Mouse (Mus musculus): ENCODE data around the gene Ablim1. TPM values are rescaled to one million over a fixed set of nuclear protein-coding genes. Genes with fewer than 3 reads are reported as not detected.

Gene Ablim1
- 636 TPM for total RNA-seq (2023)

GRCm38 (mm10) chr19:57314346-57315012 is at the start of gene Ablim1:
Gene Ablim1, minus strand, starts transcription at chr19:57314919.

GRCm38 (mm10) chr19:57360341-57361130 is 45.8 kb upstream of the Ablim1 start, which contains the start of gene Fam160b1:
Gene Fam160b1, plus strand, starts transcription at chr19:57360680.

DNA sequence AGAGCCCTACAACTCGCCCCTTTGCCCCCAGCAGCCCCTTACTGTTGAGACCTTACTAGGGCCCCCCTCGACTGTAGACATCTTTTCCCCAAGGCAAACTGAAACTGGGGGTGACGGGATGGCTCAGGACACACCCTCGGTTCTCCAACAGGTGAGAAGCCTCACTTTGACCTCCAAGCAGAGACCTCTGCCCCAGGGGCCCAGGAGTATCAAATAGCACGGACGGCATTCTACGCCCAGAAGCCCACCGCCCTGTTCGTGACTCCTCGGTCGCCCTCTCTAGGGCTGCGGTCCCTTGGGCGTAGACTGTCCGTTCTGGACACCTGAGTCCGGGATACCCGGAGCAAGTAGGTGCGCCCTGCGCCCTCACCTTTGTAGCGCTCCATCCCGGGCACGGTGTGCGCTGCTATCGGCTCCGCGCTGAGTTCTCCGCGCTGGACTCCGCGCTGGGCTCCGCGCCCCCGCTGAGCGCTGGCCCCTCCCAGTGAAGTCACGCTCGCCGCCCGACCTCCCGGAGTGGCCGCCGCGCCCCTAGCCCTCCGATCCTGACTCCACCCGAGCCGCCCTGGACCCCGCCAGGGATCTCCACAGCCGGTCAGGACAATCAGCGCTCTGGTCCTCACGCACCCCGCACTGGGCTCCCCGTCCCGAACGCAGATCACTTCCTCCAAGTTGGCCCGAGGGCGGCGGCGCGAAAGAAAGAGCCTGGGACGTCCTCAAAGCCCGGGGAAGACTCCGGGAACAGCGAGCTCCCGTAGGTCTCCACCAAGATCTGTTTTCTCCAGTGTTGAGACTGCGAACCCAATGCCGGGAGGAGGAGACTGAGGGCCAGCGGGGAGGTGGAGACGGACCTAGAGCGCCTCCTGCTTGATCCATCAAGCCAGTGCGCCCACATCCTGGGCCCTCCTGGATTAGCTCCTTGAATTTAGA is 306.7 kb downstream of the Ablim1 start, which contains the start of gene Afap1l2:
Afap1l2 (minus strand) TSS at position 448 of the 930 bp plus-strand sequence.

Other genes starting within 250 kb of the Ablim1 start
- 31.3 TPM for gene Fam160b1, start 45.8 kb upstream of the Ablim1 start, total RNA-seq (2023)
- 13.8 TPM for gene Trub1, start 138.0 kb upstream of the Ablim1 start, total RNA-seq (2023)